In genomic region chr1:179451211-179451610, GRCm38 (mm10) we compare ENCODE assay signal across 10 mouse cellular contexts.
DNase-seq lines count a peak whose midpoint lies in the region; TF ChIP-seq lines count a peak whose summit lies in the region.
"Had no signal": no experiment of that assay in that cellular context is flagged by ENCODE, and none has a peak within 500 bp of the region (broad histone marks: within the 10 kb centered on the region; RNA-seq: fewer than 3 reads in every experiment).

No protein-coding gene starts in this region.

- H3K4me1 ChIP-seq in cerebellum, adult 2 months (ENCODE audit: control insufficient read depth, insufficient read depth, low read length), result peaks cover 3% of the 10 kb centered on the region; the same call in 1 of the 2 replicates

- TF ChIP-seq CTCF in cerebellum, adult 2 months (IDR thresholded peaks at IDR 0.05; ENCODE audit: borderline replicate concordance, insufficient read depth, low read depth, low read length), result peak; percentile 30; the same call in 1 of the 2 replicates
- TF ChIP-seq CTCF in left cerebral cortex, adult 2 months (IDR thresholded peaks at IDR 0.05), result peak; percentile 47

- DNase-seq in cerebellum, adult 2 months, result no peak
- no peak for DNase-seq in cerebellum, adult 18-20 months
- DNase-seq in left cerebral cortex, adult 2 months (ENCODE audit: extremely low spot score in 1 of 2, low spot score in 2 of 2), result no peak
- no peak for DNase-seq in left cerebral cortex, postnatal 25 days (ENCODE audit: low spot score in 2 of 2)
- peak; percentile 38 to 48 for DNase-seq in B cell, adult 2 months
- DNase-seq in induced T-regulatory cell, adult 2 months (ENCODE audit: low read depth), result peak; percentile 35
- no peak for DNase-seq in heart, postnatal 25 days (ENCODE audit: low spot score)
- no peak for DNase-seq in adrenal gland, postnatal 36 days

- no peaks in the 10 kb centered on the region for H3K27me3 ChIP-seq in cerebellum, adult 2 months (ENCODE audit: control insufficient read depth, insufficient read depth, low read length)
- H3K27me3 ChIP-seq: embryonic facial prominence, embryonic 13.5 days; neural tube, embryonic 12.5 days had no signal

- TF ChIP-seq POLR2A in cerebellum, adult 2 months (IDR thresholded peaks at IDR 0.05; ENCODE audit: borderline replicate concordance, insufficient read depth, low read length), result no peak

- 97% methylated on average over 2 of the region's 2 CpGs for WGBS in cerebellum, adult 2 months

- H3K27ac ChIP-seq in cerebellum, adult 2 months (ENCODE audit: insufficient read depth, low read length), result no peak overlapping the region
- H3K27ac ChIP-seq in left cerebral cortex, adult 2 months, result no peak overlapping the region
- H3K27ac ChIP-seq: embryonic facial prominence, embryonic 13.5 days; neural tube, embryonic 12.5 days had no signal

- intact Hi-C loops in left cerebral cortex, adult 2 months (cut with DNase I), result no loop called here
- intact Hi-C loops in left cerebral cortex, postnatal 25 days (cut with DNase I), result no loop called here
- intact Hi-C loops in heart, postnatal 25 days (cut with DNase I), result no loop called here

- H3K4me3 ChIP-seq in cerebellum, adult 2 months (replicated peaks; ENCODE audit: insufficient read depth, low read depth, low read length), result no peak overlapping the region
- H3K4me3 ChIP-seq in left cerebral cortex, adult 2 months, result no peak overlapping the region
- H3K4me3 ChIP-seq: embryonic facial prominence, embryonic 13.5 days; neural tube, embryonic 12.5 days had no signal

Comparison
In these comparisons a context has a peak if more than half of its experiments do, and no peak if none do; other contexts are left out.
1. DNase-seq: peak in B cell, adult 2 months (2 of 2) and induced T-regulatory cell, adult 2 months (single experiment); none in cerebellum, adult 2 months (0 of 2), cerebellum, adult 18-20 months (0 of 2), left cerebral cortex, adult 2 months (0 of 2), left cerebral cortex, postnatal 25 days (0 of 2), heart, postnatal 25 days (single experiment) and adrenal gland, postnatal 36 days (0 of 2).